Mouse (Mus musculus) heart, postnatal 36 days (tissue): Measurements from ENCODE around the gene Wipf3. TPM values are rescaled to one million over a fixed set of nuclear protein-coding genes. Genes with fewer than 3 reads are reported as not detected.

Experiments
- total RNA-seq, 2 experiments: library from RNA; stranded (reverse); gene quantifications; 2 replicates each; pipeline ENCODE4 v1.2.3; 2021

Gene Wipf3
- total RNA-seq, 2 experiments from 2014 or later = 37.7 to 40.2 TPM

Other genes with a start within 250 kb of the Wipf3 start
- gene Prr15, start 103.8 kb upstream of the Wipf3 start, total RNA-seq = 1 to 10 TPM; 1.7 to 2.2 TPM
- gene Scrn1, start 136.9 kb downstream of the Wipf3 start, total RNA-seq = 10 to 100 TPM; 10.3 to 13.0 TPM
- 1 to 10 TPM; 8.7 to 9.3 TPM for gene Plekha8, start 165.5 kb downstream of the Wipf3 start, total RNA-seq
- 1 to 10 TPM; 7.4 to 9.4 TPM for gene Fkbp14, start 167.7 kb downstream of the Wipf3 start, total RNA-seq